Mouse (Mus musculus) WW6 (cell line): Measurements from ENCODE around the gene Gpr35.

Experiments
- DNase-seq: peaks from one replicate; pipeline ENCODE4 v3.0.0-alpha.2; 2013; ENCODE audit warnings: low read depth, low spot score

The Gpr35 gene

GRCm38 (mm10) chr1:92950607-92951006 is at the start of gene Gpr35:
Gene Gpr35, plus strand, starts transcription at chr1:92950865.
- DNase-seq, result no peak

DNA sequence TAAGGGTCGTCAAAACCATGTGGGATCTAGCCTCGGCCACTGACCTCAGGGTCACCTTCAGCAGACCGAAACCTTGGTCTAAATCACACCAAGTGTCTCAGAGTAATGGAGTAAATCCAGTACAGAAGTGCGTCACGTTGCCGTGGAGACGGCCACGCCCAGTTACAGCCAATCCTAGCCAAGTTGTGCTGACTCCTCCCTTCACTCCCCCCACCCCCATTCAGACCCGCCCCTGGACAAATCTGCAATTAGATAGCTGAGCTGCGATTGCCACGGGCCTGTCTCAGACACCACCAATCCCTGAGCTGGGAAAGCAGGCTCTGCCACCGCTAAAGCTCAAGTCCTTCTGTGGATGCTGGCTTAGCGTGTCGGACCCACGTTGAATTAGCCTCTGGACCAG is 47.9 kb upstream of the Gpr35 start, which contains the start of gene Ankmy1:
Gene Ankmy1 (minus strand): TSS at position 121 of the 400 bp plus-strand sequence.
- no peak for DNase-seq

- no peak for DNase-seq
Measured at GRCm38 (mm10) chr1:92903627-92904026, 47.0 kb upstream of the Gpr35 start.

DNA sequence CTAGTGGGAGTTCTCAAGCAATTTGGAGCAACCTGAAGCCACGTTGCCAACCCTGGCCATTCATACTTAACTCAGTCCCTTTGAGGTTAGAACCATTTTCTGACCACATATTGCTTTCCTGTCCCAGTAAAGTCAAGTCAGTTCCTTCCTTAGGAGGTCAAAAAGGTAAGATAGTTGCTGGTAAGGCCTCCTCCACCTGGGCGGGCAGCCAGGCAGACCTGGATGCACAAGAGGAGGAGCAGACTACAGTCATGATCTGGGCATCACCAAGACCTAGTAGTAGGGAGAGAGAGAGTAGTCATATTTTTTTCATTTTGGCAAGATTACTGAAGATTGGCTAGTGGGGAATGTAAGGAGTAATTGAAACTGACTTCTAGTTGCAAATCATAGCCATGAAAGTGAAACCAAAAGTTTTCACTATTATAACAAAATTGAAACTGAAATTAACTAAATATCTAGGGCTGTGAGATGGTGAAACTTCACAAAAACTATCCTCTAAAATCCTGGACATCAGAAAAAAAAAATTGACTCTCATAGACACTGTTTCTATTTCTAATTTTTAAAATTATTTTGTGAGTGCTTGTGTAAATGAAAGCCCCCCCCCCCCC is 44.9 kb upstream of the Gpr35 start:
- no peak for DNase-seq

GRCm38 (mm10) chr1:92906779-92907631 is 43.7 kb upstream of the Gpr35 start, which contains the start of gene Dusp28:
Gene Dusp28, plus strand, starts transcription at chr1:92906981.
- no peak for DNase-seq

- DNase-seq, result no peak
Measured at GRCm38 (mm10) chr1:92907632-92908360, 42.9 kb upstream of the Gpr35 start.

DNA sequence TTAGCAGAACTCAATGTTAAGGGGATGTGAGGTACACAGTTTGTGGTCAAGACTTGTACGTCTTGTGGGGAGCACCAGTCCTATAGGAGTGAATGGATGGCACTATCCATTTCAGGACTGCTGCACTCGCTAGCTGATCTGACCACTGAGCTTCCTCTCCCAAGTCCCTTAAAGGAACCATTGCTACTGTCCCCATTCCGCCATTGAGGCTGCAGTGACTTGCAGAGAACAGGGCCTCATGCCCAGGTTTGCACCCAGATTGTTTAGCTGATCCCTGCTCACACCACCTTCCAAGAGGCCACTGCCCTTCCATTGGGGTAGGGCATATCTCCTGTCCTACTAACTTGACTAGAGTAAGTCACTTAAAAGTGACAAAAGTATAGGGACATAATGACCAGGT is 42.0 kb upstream of the Gpr35 start:
- no peak for DNase-seq

DNA sequence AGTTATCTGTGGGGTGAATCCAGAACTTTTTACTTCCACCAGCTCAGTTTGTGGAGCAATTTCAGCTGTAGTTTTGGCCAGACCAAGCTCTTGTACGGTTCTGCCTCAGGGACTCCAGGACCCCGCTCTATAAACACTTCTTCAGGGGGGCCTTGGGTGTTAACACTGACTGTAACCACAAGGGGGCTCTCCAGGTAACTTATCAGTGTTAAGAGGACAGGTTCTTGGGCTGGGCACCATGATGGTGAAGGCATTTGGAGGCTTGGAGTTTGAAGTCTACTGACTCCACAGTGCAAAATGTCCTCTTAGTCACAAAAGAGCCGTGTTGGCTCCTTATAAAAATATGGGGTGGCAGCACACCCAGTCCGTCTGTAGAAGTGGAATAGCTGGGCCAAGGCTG is 41.6 kb upstream of the Gpr35 start:
- no peak for DNase-seq

DNA sequence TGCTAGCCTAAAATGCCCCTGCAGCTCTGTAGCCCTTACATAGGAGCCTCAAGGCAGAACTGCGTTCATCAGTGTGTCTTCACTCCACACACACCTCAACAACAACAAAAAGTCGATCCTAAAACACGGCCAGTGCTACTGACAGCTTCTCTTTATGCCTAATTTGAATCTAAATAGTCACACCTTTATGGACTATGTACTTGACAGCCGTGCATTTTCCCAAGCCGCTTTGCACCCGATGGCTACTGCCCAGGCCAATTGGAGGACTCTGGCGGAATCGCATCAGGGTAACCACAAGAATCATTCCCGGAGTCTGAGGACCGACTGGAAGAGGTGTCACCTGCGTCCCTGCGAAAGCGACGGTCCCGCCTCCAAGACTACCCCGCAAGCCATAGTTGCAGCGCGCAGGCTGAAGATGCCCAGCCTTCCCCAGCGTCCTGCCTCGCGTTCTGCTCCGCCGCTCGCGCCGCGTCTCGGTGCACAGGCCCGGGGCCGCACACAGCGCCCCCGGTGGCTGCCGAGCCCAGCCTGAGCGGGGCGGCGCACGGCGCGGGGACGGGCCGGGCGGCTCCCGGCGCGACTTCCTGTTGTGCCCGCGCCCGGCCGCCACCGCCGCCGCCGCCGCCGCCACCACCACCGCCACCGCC is 40.3 kb upstream of the Gpr35 start, which contains the start of gene Rnpepl1:
Gene Rnpepl1 (plus strand): TSS at position 545 of the 647 bp plus-strand sequence.
- no peak for DNase-seq

- DNase-seq, result no peak
Measured at GRCm38 (mm10) chr1:92910925-92911720, 39.5 kb upstream of the Gpr35 start.

- DNase-seq, result no peak
Measured at GRCm38 (mm10) chr1:92911721-92912138, 38.9 kb upstream of the Gpr35 start.

DNA sequence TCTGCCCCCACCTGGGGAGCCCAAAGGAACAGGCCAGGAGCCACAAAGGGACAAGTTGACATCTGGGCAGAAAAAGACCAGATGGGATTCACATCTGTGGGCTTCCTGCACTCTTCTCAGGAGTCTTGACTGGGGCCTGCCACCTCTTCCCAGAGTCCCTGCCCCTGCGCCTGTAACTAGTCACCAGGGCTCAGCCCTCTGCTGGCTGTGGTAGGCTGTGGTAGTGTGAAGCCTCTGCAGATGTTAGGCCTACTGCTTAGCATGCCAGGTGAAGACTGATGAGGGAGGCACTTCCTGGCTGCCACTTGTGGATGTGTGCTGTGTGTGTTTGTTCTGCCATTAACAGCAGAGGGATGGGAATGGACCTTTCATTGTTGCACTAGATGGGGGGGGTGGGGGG is 38.4 kb upstream of the Gpr35 start:
- DNase-seq, result no peak

GRCm38 (mm10) chr1:92914239-92914638 is 36.4 kb upstream of the Gpr35 start:
- DNase-seq, result no peak

GRCm38 (mm10) chr1:92914993-92915392 is 35.7 kb upstream of the Gpr35 start:
- DNase-seq, result no peak

GRCm38 (mm10) chr1:92916725-92917124 is 33.9 kb upstream of the Gpr35 start:
- DNase-seq, result no peak

DNA sequence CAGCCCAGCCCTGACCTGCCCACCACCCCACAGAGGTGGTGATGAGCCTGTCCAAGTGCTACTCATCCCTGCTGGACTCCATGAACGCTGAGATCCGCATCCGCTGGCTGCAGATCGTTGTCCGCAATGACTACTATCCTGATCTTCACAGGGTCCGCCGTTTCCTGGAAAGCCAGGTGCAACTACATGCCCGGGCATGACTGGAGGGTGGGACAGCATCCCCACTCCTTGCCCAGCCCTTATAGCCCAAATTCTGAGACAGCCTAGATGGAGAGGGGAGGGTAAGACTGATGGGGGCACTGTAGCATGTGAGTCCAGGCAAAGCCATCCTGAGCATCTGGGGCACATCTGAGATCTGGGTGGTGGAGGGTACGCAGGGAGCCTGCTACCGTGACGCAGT is 31.5 kb upstream of the Gpr35 start:
- no peak for DNase-seq

DNA sequence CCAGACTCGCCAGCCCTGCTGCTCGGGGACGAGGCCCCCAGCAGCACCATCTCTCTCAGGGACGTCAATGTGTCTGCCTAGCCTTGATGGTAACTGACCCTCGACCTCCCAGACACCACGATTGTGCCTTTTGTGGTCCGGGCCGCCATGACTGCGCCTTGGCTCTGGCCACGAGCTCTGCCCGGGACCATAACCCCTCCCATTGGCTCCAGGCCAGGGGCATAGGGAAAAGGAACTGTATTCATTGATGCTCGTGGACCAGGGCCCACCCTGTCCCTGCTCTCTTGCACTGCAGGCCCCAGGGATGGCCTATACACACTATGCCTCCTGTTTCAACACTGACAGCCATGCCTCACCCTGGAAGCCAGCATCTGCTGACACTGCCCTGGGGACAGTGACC is 30.9 kb upstream of the Gpr35 start:
- no peak for DNase-seq

DNA sequence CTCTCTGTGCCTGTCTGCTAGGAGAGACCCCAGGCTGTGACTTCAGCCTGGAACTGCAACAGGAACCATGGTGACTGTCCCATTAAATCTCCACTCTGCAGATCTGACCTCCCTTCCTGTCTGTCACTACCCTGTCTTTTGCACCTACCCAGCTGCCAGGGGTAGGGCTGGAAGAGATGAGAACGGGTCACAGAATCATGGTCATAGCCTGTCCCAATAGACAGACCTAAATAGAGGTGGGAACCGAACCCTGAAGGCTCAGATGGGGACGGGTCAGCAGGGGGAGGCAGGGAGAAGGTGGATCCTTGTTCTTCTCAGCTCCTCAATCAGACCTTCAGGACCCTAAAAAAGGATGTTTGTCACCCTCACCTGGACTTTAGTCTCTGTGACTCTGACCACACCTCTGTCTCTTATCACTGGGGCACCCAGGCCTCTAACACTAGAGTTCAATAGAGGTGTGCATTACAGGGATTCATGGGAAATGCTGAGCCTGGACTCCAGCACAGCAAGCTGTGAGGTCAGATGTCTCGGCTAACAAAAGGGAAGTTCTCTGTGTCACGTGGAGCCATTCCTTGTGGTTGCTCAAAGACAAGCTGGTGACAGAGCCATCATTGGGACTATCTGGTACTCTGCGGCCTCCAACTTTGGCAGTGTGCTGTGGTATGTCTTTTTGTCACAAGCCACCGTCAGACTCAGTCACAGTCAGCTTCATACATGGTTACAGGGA is 30.0 kb upstream of the Gpr35 start:
- no peak for DNase-seq

GRCm38 (mm10) chr1:92921496-92921895 is 29.2 kb upstream of the Gpr35 start:
- DNase-seq, result no peak

- no peak for DNase-seq
Measured at GRCm38 (mm10) chr1:92930171-92930706, 20.4 kb upstream of the Gpr35 start.
